Mouse (Mus musculus): ENCODE data around the gene Olfr763. TPM values are rescaled to one million over a fixed set of nuclear protein-coding genes. Genes with fewer than 3 reads are reported as not detected.
"Not testable (repeated sequence)": the region's sequence is repeated elsewhere in the genome, so short reads cannot be mapped to it uniquely, and the experiment has no call there.

Gene Olfr763
- polyA plus RNA-seq, 1 experiment: not detected

GRCm38 (mm10) chr10:128995796-128996195 is 14.8 kb upstream of the Olfr763 start:
- no peak for DNase-seq
- TF ChIP-seq POLR2A (IDR thresholded peaks at IDR 0.05; ENCODE audit: control insufficient read depth, extremely low read depth, insufficient read depth, low read length, poor library complexity) (no peak), CTCF (IDR thresholded peaks at IDR 0.05; ENCODE audit: borderline replicate concordance, control insufficient read depth, extremely low read depth, insufficient read depth, low read length, poor library complexity) (no peak)
- WGBS: 97% methylated on average over 1 of the region's 1 CpGs

GRCm38 (mm10) chr10:128996523-128997040 is 14.0 kb upstream of the Olfr763 start:
- Histone ChIP-seq H3K36me3 (ENCODE audit: control insufficient read depth, insufficient read depth, low read length) (no peaks in the 10 kb centered on the region), H3K27ac (ENCODE audit: control insufficient read depth, insufficient read depth, low read length) (no peak overlapping the region), H3K27me3 (ENCODE audit: control insufficient read depth, insufficient read depth, low read length) (no peaks in the 10 kb centered on the region), H3K4me3 (ENCODE audit: control insufficient read depth, insufficient read depth, low read length) (no peak overlapping the region), H3K4me1 (replicated peaks; ENCODE audit: control insufficient read depth, insufficient read depth, low read length) (no peaks in the 10 kb centered on the region; the same call in 1 of the 2 replicates)
- TF ChIP-seq POLR2A (IDR thresholded peaks at IDR 0.05; ENCODE audit: control insufficient read depth, extremely low read depth, insufficient read depth, low read length, poor library complexity) (no peak), CTCF (IDR thresholded peaks at IDR 0.05; ENCODE audit: borderline replicate concordance, control insufficient read depth, extremely low read depth, insufficient read depth, low read length, poor library complexity) (no peak)
- WGBS: 84% methylated on average over 4 of the region's 4 CpGs
- no peak for DNase-seq

More at GRCm38 (mm10) chr10:128995796-128996195, 14.8 kb upstream of the Olfr763 start:
- H3K27me3 ChIP-seq (ENCODE audit: control insufficient read depth, insufficient read depth, low read length): no peaks in the 10 kb centered on the region
- H3K36me3 ChIP-seq (ENCODE audit: control insufficient read depth, insufficient read depth, low read length): no peaks in the 10 kb centered on the region
- H3K4me1 ChIP-seq (replicated peaks; ENCODE audit: control insufficient read depth, insufficient read depth, low read length): peaks cover 5% of the 10 kb centered on the region
- no peak overlapping the region for H3K4me3 ChIP-seq (ENCODE audit: control insufficient read depth, insufficient read depth, low read length)
- H3K27ac ChIP-seq (ENCODE audit: control insufficient read depth, insufficient read depth, low read length): no peak overlapping the region

- H3K4me3 ChIP-seq (ENCODE audit: control insufficient read depth, insufficient read depth, low read length): no peak overlapping the region
- no peak for DNase-seq
- WGBS: 84% methylated on average over 14 of the region's 14 CpGs
- no peaks in the 10 kb centered on the region for H3K4me1 ChIP-seq (replicated peaks; ENCODE audit: control insufficient read depth, insufficient read depth, low read length)
- no peak overlapping the region for H3K27ac ChIP-seq (ENCODE audit: control insufficient read depth, insufficient read depth, low read length)
- no peaks in the 10 kb centered on the region for H3K27me3 ChIP-seq (ENCODE audit: control insufficient read depth, insufficient read depth, low read length)
- TF ChIP-seq CTCF (IDR thresholded peaks at IDR 0.05; ENCODE audit: borderline replicate concordance, control insufficient read depth, extremely low read depth, insufficient read depth, low read length, poor library complexity) (no peak), POLR2A (IDR thresholded peaks at IDR 0.05; ENCODE audit: control insufficient read depth, extremely low read depth, insufficient read depth, low read length, poor library complexity) (no peak)
- no peaks in the 10 kb centered on the region for H3K36me3 ChIP-seq (ENCODE audit: control insufficient read depth, insufficient read depth, low read length)
Observed at GRCm38 (mm10) chr10:129004032-129004920, 6.3 kb upstream of the Olfr763 start.

- not testable (repeated sequence) for H3K36me3 ChIP-seq (ENCODE audit: control insufficient read depth, insufficient read depth, low read length); DNase-seq; H3K27me3 ChIP-seq (ENCODE audit: control insufficient read depth, insufficient read depth, low read length); H3K4me1 ChIP-seq (replicated peaks; ENCODE audit: control insufficient read depth, insufficient read depth, low read length); H3K4me3 ChIP-seq (ENCODE audit: control insufficient read depth, insufficient read depth, low read length); H3K27ac ChIP-seq (ENCODE audit: control insufficient read depth, insufficient read depth, low read length)
- WGBS: 65% methylated on average over 2 of the region's 5 CpGs
Observed at GRCm38 (mm10) chr10:129011511-129011910, 920 bp downstream of the Olfr763 start.

GRCm38 (mm10) chr10:129014477-129014876 is 3.9 kb downstream of the Olfr763 start:
- H3K27ac ChIP-seq (ENCODE audit: control insufficient read depth, insufficient read depth, low read length): no peak overlapping the region
- TF ChIP-seq CTCF (IDR thresholded peaks at IDR 0.05; ENCODE audit: borderline replicate concordance, control insufficient read depth, extremely low read depth, insufficient read depth, low read length, poor library complexity) (no peak), POLR2A (IDR thresholded peaks at IDR 0.05; ENCODE audit: control insufficient read depth, extremely low read depth, insufficient read depth, low read length, poor library complexity) (no peak)
- H3K27me3 ChIP-seq (ENCODE audit: control insufficient read depth, insufficient read depth, low read length): no peaks in the 10 kb centered on the region
- H3K36me3 ChIP-seq (ENCODE audit: control insufficient read depth, insufficient read depth, low read length): no peaks in the 10 kb centered on the region
- H3K4me1 ChIP-seq (replicated peaks; ENCODE audit: control insufficient read depth, insufficient read depth, low read length): no peaks in the 10 kb centered on the region; the same call in 1 of the 2 replicates
- H3K4me3 ChIP-seq (ENCODE audit: control insufficient read depth, insufficient read depth, low read length): no peak overlapping the region
- no peak for DNase-seq

- Histone ChIP-seq H3K27me3 (ENCODE audit: control insufficient read depth, insufficient read depth, low read length) (no peaks in the 10 kb centered on the region), H3K27ac (ENCODE audit: control insufficient read depth, insufficient read depth, low read length) (no peak overlapping the region), H3K4me1 (replicated peaks; ENCODE audit: control insufficient read depth, insufficient read depth, low read length) (no peaks in the 10 kb centered on the region), H3K36me3 (ENCODE audit: control insufficient read depth, insufficient read depth, low read length) (no peaks in the 10 kb centered on the region), H3K4me3 (ENCODE audit: control insufficient read depth, insufficient read depth, low read length) (no peak overlapping the region)
- DNase-seq: no peak
- no peak for TF ChIP-seq CTCF (IDR thresholded peaks at IDR 0.05; ENCODE audit: borderline replicate concordance, control insufficient read depth, extremely low read depth, insufficient read depth, low read length, poor library complexity)
- TF ChIP-seq POLR2A (IDR thresholded peaks at IDR 0.05; ENCODE audit: control insufficient read depth, extremely low read depth, insufficient read depth, low read length, poor library complexity): no peak
Observed at GRCm38 (mm10) chr10:129023319-129023718, 12.7 kb downstream of the Olfr763 start.
